Comparison of ENCODE assay signal across 13 mouse cellular contexts in genomic region chr10:81179451-81180342, GRCm38 (mm10). TPM values are rescaled to one million over a fixed set of nuclear protein-coding genes. Genes with fewer than 3 reads are reported as not detected.
A peak's percentile ranks its signal among the peaks of the same experiment; 100 is the strongest.
DNase-seq lines count a peak whose midpoint lies in the region; ATAC-seq and TF ChIP-seq lines count a peak whose summit lies in the region.
"Had no signal": no experiment of that assay in that cellular context is flagged by ENCODE, and none has a peak within 500 bp of the region (broad histone marks: within the 10 kb centered on the region; RNA-seq: fewer than 3 reads in every experiment).

No protein-coding gene starts in this region.

- no peak overlapping the region for H3ac ChIP-seq in myocyte (ENCODE audit: control insufficient read depth, insufficient read length)

- intact Hi-C loops in heart, adult 2 months (cut with DNase I), result loop anchor here (5.0 to 10.0 kb wide), 2 partner anchors 252 to 435 kb away; partner anchors contain the start of gene Ap3d1
- intact Hi-C loops in heart, postnatal 10 days (cut with DNase I), result loop anchor here (5.0 kb wide), 3 partner anchors 42 to 382 kb away; partner anchors contain the start of genes Plekhj1, Sf3a2 and Zbtb7a
- intact Hi-C loops in gastrocnemius, adult 2 months (cut with DNase I), result loop anchor here (5.0 to 10.0 kb wide), 3 partner anchors 47 to 277 kb away; partner anchors contain the start of gene Timm13

- H3K4me1 ChIP-seq in heart, adult 2 months (ENCODE audit: control insufficient read depth, insufficient read depth, low read length), result peaks cover 14% of the 10 kb centered on the region
- H3K4me1 ChIP-seq in lung, embryonic 14.5 days (ENCODE audit: insufficient read depth), result peaks cover 3% of the 10 kb centered on the region
- H3K4me1 ChIP-seq in embryonic fibroblast, embryonic 13.5 days (ENCODE audit: control insufficient read depth, insufficient read depth, low read length), result peaks cover 14% of the 10 kb centered on the region
- peaks cover 37% of the 10 kb centered on the region for H3K4me1 ChIP-seq in forebrain, embryonic 16.5 days (replicated peaks; ENCODE audit: control insufficient read depth, insufficient read depth, low read length)

- 0 out of 2 replicates have a peak, but pooled peaks have one; percentile 14 for TF ChIP-seq CTCF in heart, adult 2 months (IDR thresholded peaks at IDR 0.05)
- TF ChIP-seq CTCF in lung, embryonic 14.5 days (IDR thresholded peaks at IDR 0.05; ENCODE audit: low read depth), result peak; percentile 36
- peak; percentile 34; the same call in 1 of the 2 replicates for TF ChIP-seq CTCF in embryonic fibroblast, embryonic 13.5 days (IDR thresholded peaks at IDR 0.05; ENCODE audit: borderline replicate concordance, insufficient read depth, low read length)
- no peak for TF ChIP-seq CTCF in gastrocnemius, adult 2 months (IDR thresholded peaks at IDR 0.05)

- H3K27ac ChIP-seq in heart, adult 2 months, result no peak overlapping the region
- no peak overlapping the region for H3K27ac ChIP-seq in lung, embryonic 14.5 days (ENCODE audit: low read depth)
- H3K27ac ChIP-seq in embryonic fibroblast, embryonic 13.5 days (ENCODE audit: insufficient read depth, low read length), result no peak overlapping the region
- H3K27ac ChIP-seq in forebrain, embryonic 16.5 days (ENCODE audit: low read length), result no peak overlapping the region
- H3K27ac ChIP-seq in gastrocnemius, adult 2 months, result no peak overlapping the region

- no peak for DNase-seq in heart, adult 2 months
- DNase-seq in heart, postnatal 10 days, result no peak
- peak; percentile 7 for DNase-seq in lung, embryonic 14.5 days
- DNase-seq in lung, adult 18-20 months, result no peak
- DNase-seq in gastrocnemius, adult 2 months, result no peak
- DNase-seq: adrenal gland, postnatal 25 days; kidney, postnatal 25 days; left cerebral cortex, postnatal 4 days; retina, postnatal 1 day had no signal

- TF ChIP-seq POLR2A in heart, adult 2 months (IDR thresholded peaks at IDR 0.05; ENCODE audit: insufficient read depth, low read depth, low read length), result 0 out of 2 replicates have a peak, but pooled peaks have one; percentile 34
- no peak for TF ChIP-seq POLR2A in embryonic fibroblast, embryonic 13.5 days (IDR thresholded peaks at IDR 0.05; ENCODE audit: low read depth, low read length)
- TF ChIP-seq POLR2A in myocyte (IDR thresholded peaks at IDR 0.05; ENCODE audit: insufficient read length, low read depth), result peak; percentile 49

- H3K9ac ChIP-seq in heart, adult 2 months (ENCODE audit: low read depth, low read length), result no peak overlapping the region
- H3K9ac ChIP-seq in lung, embryonic 14.5 days, result 0 out of 2 replicates have a peak overlapping the region, but pooled peaks have one; percentile 14
- no peak overlapping the region for H3K9ac ChIP-seq in forebrain, embryonic 16.5 days (replicated peaks; ENCODE audit: low read depth, low read length)

- no peak overlapping the region for H3K4me2 ChIP-seq in lung, embryonic 14.5 days
- no peak overlapping the region for H3K4me2 ChIP-seq in myocyte (ENCODE audit: low read depth)
- no peak overlapping the region for H3K4me2 ChIP-seq in forebrain, embryonic 16.5 days (ENCODE audit: low read length)

- no peak for TF ChIP-seq EP300 in heart, adult 2 months (IDR thresholded peaks at IDR 0.05; ENCODE audit: insufficient read depth, low read depth, low read length)

- peaks cover 4% of the 10 kb centered on the region; the same call in 1 of the 2 replicates for H3K79me2 ChIP-seq in heart, adult 2 months (replicated peaks; ENCODE audit: control insufficient read depth, insufficient read depth, low read length)
- peaks cover 50% of the 10 kb centered on the region for H3K79me2 ChIP-seq in myocyte (ENCODE audit: control insufficient read depth, insufficient read depth)

- peaks cover 3% of the 10 kb centered on the region; the same call in 1 of the 2 replicates for H3K36me3 ChIP-seq in heart, adult 2 months (ENCODE audit: control insufficient read depth, insufficient read depth, low read length)
- H3K36me3 ChIP-seq in lung, embryonic 14.5 days (ENCODE audit: insufficient read depth), result peaks cover 62% of the 10 kb centered on the region
- H3K36me3 ChIP-seq in myocyte (ENCODE audit: control insufficient read depth, insufficient read depth), result peaks cover 45% of the 10 kb centered on the region
- peaks cover 31% of the 10 kb centered on the region for H3K36me3 ChIP-seq in forebrain, embryonic 16.5 days (ENCODE audit: control insufficient read depth, insufficient read depth)

- no peak for ATAC-seq in lung, embryonic 14.5 days (ENCODE audit: insufficient read depth)
- no peak for ATAC-seq in forebrain, embryonic 16.5 days

- H3K27me3 ChIP-seq in heart, adult 2 months (ENCODE audit: control insufficient read depth, insufficient read depth, low read length), result no peaks in the 10 kb centered on the region
- H3K27me3 ChIP-seq in lung, embryonic 14.5 days (ENCODE audit: insufficient read depth, low read length), result no peaks in the 10 kb centered on the region
- H3K27me3 ChIP-seq in myocyte (ENCODE audit: control insufficient read depth, insufficient read depth, insufficient read length), result no peaks in the 10 kb centered on the region
- H3K27me3 ChIP-seq in forebrain, embryonic 16.5 days (replicated peaks; ENCODE audit: control insufficient read depth, insufficient read depth, low read length), result no peaks in the 10 kb centered on the region

- no peaks in the 10 kb centered on the region for H3K9me3 ChIP-seq in lung, embryonic 14.5 days (ENCODE audit: low read depth, low read length)
- H3K9me3 ChIP-seq in forebrain, embryonic 16.5 days (ENCODE audit: control insufficient read depth, low read length), result no peaks in the 10 kb centered on the region

- H3K4me3 ChIP-seq in heart, adult 2 months, result no peak overlapping the region
- H3K4me3 ChIP-seq in lung, embryonic 14.5 days (ENCODE audit: low read depth, low read length), result no peak overlapping the region
- no peak overlapping the region for H3K4me3 ChIP-seq in embryonic fibroblast, embryonic 13.5 days (ENCODE audit: insufficient read depth, low read length)
- H3K4me3 ChIP-seq in myocyte, result peak overlapping the region; percentile 99
- no peak overlapping the region for H3K4me3 ChIP-seq in forebrain, embryonic 16.5 days (replicated peaks; ENCODE audit: low read length)
- no peak overlapping the region; the same call in 1 of the 2 replicates for H3K4me3 ChIP-seq in gastrocnemius, adult 2 months

- 84% methylated on average over 32 of the region's 32 CpGs for WGBS in heart, adult 2 months
- 87% methylated on average over 32 of the region's 32 CpGs for WGBS in lung, embryonic 14.5 days
- 92% methylated on average over 32 of the region's 32 CpGs for WGBS in forebrain, embryonic 16.5 days

TF ChIP-seq in myocyte, 11 proteins besides CTCF, POLR2A, EP300 and RAD21 (continues in another document):
- no peak for TF ChIP-seq MYOG (IDR thresholded peaks at IDR 0.05; ENCODE audit: control insufficient read depth in 1 of 3, insufficient read depth in 1 of 3, insufficient read length in 2 of 3, low read depth in 2 of 3)

RNA-seq across cellular contexts. Expression of gene Dapk3, which starts 3.1 kb away (rescaled TPM):
- total RNA-seq in heart, adult 2 months (2021), result 10 to 100 TPM; 27.8 to 29.0 TPM
- polyA plus RNA-seq in heart, adult 2 months (2012; rRNA removed), result 30.6 and 35.5 TPM in 2 replicates
- 10 to 100 TPM; 33.3 to 39.1 TPM for total RNA-seq in heart, postnatal 10 days (2021)
- 52.6 and 55.8 TPM in 2 replicates for polyA plus RNA-seq in lung, embryonic 14.5 days (2014; fragmentation: Nextera tagmentation; extraction: Ambion mirVana)
- 48.4 and 51.2 TPM in 2 replicates for polyA plus RNA-seq in embryonic fibroblast, embryonic 13.5 days (2011; ENCODE audit: insufficient read length, low read depth, missing spikeins)
- 120 TPM for polyA plus RNA-seq in myocyte (2012; fragmentation: generic; extraction: Trizol)
- 55.1 and 56.9 TPM in 2 replicates for polyA plus RNA-seq in forebrain, embryonic 16.5 days (2015; fragmentation: Nextera tagmentation; extraction: Ambion mirVana)
- total RNA-seq in gastrocnemius, adult 2 months (2021), result 10 to 100 TPM; 22.1 to 24.9 TPM

RNA-seq across cellular contexts. Expression of gene Eef2, which starts 3.3 kb away (rescaled TPM):
- total RNA-seq in heart, adult 2 months (2021), result 1,000 to 10,000 TPM; 1,027 to 1,244 TPM
- polyA plus RNA-seq in heart, adult 2 months (2012; rRNA removed), result 887 and 1,187 TPM in 2 replicates
- total RNA-seq in heart, postnatal 10 days (2021), result 1,000 to 10,000 TPM; 1,333 to 1,385 TPM
- polyA plus RNA-seq in lung, embryonic 14.5 days (2014; fragmentation: Nextera tagmentation; extraction: Ambion mirVana), result 481 and 493 TPM in 2 replicates
- 1,643 and 1,827 TPM in 2 replicates for polyA plus RNA-seq in embryonic fibroblast, embryonic 13.5 days (2011; ENCODE audit: insufficient read length, low read depth, missing spikeins)
- 3,891 TPM for polyA plus RNA-seq in myocyte (2012; fragmentation: generic; extraction: Trizol)
- 652 and 674 TPM in 2 replicates for polyA plus RNA-seq in forebrain, embryonic 16.5 days (2015; fragmentation: Nextera tagmentation; extraction: Ambion mirVana)
- 1,000 to 10,000 TPM; 1,128 to 1,335 TPM for total RNA-seq in gastrocnemius, adult 2 months (2021)

RNA-seq across cellular contexts. Expression of gene 4930442H23Rik, which starts 4.0 kb away (rescaled TPM):
- not detected for total RNA-seq in heart, adult 2 months (2021)
- polyA plus RNA-seq in heart, adult 2 months (2012; rRNA removed), result not detected in 2 replicates
- total RNA-seq in heart, postnatal 10 days (2021), result not detected
- polyA plus RNA-seq in lung, embryonic 14.5 days (2014; fragmentation: Nextera tagmentation; extraction: Ambion mirVana), result not detected in 2 replicates
- polyA plus RNA-seq in embryonic fibroblast, embryonic 13.5 days (2011; ENCODE audit: insufficient read length, low read depth, missing spikeins), result not detected in 2 replicates
- polyA plus RNA-seq in myocyte (2012; fragmentation: generic; extraction: Trizol), result 0.12 TPM
- polyA plus RNA-seq in forebrain, embryonic 16.5 days (2015; fragmentation: Nextera tagmentation; extraction: Ambion mirVana), result not detected in 2 replicates
- total RNA-seq in gastrocnemius, adult 2 months (2021), result not detected
- total RNA-seq: adrenal gland, postnatal 25 days; gastrocnemius, adult 8-10 months; left cerebral cortex, postnatal 4 days had no signal

RNA-seq across cellular contexts. Expression of gene Pias4, which starts 12.0 kb away (rescaled TPM):
- total RNA-seq in heart, adult 2 months (2021), result 10 to 100 TPM; 14.1 to 16.5 TPM
- 22.3 and 23.3 TPM in 2 replicates for polyA plus RNA-seq in heart, adult 2 months (2012; rRNA removed)
- total RNA-seq in heart, postnatal 10 days (2021), result 10 to 100 TPM; 14.7 to 17.8 TPM
- polyA plus RNA-seq in lung, embryonic 14.5 days (2014; fragmentation: Nextera tagmentation; extraction: Ambion mirVana), result 38.7 and 47.9 TPM in 2 replicates
- polyA plus RNA-seq in embryonic fibroblast, embryonic 13.5 days (2011; ENCODE audit: insufficient read length, low read depth, missing spikeins), result 25.6 and 27.9 TPM in 2 replicates
- polyA plus RNA-seq in myocyte (2012; fragmentation: generic; extraction: Trizol), result 43.2 TPM
- polyA plus RNA-seq in forebrain, embryonic 16.5 days (2015; fragmentation: Nextera tagmentation; extraction: Ambion mirVana), result 48.5 and 62.7 TPM in 2 replicates
- total RNA-seq in gastrocnemius, adult 2 months (2021), result 10 to 100 TPM; 15.7 to 16.2 TPM

RNA-seq across cellular contexts. Expression of gene Nmrk2, which starts 22.2 kb away (rescaled TPM):
- 1 to 10 TPM; 8.7 to 8.8 TPM for total RNA-seq in heart, adult 2 months (2021)
- polyA plus RNA-seq in heart, adult 2 months (2012; rRNA removed), result 4.7 and 6.3 TPM in 2 replicates
- total RNA-seq in heart, postnatal 10 days (2021), result 10 to 100 TPM; 11.6 to 16.5 TPM
- polyA plus RNA-seq in lung, embryonic 14.5 days (2014; fragmentation: Nextera tagmentation; extraction: Ambion mirVana), result 0.23 TPM in 1 of 2 replicates, not detected in the other
- not detected in 2 replicates for polyA plus RNA-seq in embryonic fibroblast, embryonic 13.5 days (2011; ENCODE audit: insufficient read length, low read depth, missing spikeins)
- 52.3 TPM for polyA plus RNA-seq in myocyte (2012; fragmentation: generic; extraction: Trizol)
- polyA plus RNA-seq in forebrain, embryonic 16.5 days (2015; fragmentation: Nextera tagmentation; extraction: Ambion mirVana), result 0.11 TPM in 1 of 2 replicates, not detected in the other
- 10 to 100 TPM; 59.7 to 72.8 TPM for total RNA-seq in gastrocnemius, adult 2 months (2021)
- total RNA-seq: adrenal gland, postnatal 25 days had no signal
